ENCODE assay signal across 8 mouse cellular contexts in the genomic region with DNA sequence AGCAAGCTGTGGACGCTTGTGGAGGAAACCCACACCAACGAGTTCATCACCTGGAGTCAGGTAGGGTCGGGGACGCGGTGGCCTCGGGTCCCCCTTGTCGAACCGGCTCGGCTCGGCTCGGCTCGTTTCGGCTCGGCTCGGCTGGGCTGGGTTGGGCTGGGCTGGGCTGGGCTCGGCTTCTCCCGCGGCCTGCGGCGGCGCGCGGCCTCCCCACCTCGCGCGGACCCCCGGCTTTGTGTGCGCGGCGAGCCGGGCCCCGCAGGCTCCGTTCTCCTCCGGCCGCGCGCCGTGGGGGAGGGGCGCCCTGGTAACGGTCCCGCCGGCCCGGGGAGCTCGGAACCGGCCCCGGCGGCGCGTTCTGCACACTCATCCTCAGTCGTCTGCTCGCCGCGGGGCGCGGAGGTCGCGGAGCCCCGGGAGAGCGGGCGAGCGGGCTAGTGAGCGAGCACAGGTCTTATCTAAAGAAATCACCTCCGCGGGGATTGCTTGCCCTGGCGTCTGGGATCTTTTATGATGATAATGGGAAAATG. TPM values are rescaled to one million over a fixed set of nuclear protein-coding genes. Genes with fewer than 3 reads are reported as not detected.
DNase-seq lines count a peak whose midpoint lies in the region; ATAC-seq lines count a peak whose summit lies in the region.

No protein-coding gene starts in this region.

- peak overlapping the region; percentile 87 for H3K4me3 ChIP-seq in embryonic facial prominence, embryonic 13.5 days
- H3K4me3 ChIP-seq in hindbrain, embryonic 16.5 days (ENCODE audit: low read length): peak overlapping the region; percentile 90
- peak overlapping the region; percentile 83 for H3K4me3 ChIP-seq in lung, embryonic 15.5 days
- H3K4me3 ChIP-seq in stomach, embryonic 14.5 days (ENCODE audit: low read depth, low read length): peak overlapping the region; percentile 71

- DNase-seq in adrenal gland, postnatal 10 days: peak; percentile 86
- DNase-seq in adrenal gland, adult (ENCODE audit: inconsistent age in 2 of 2, low spot score in 1 of 2): no peak
- DNase-seq in right cerebral cortex, postnatal 14 days: peak; percentile 81
- DNase-seq in right cerebral cortex, adult 2 months (ENCODE audit: low spot score in 2 of 2): no peak

- peaks cover 7% of the 10 kb centered on the region; the same call in 1 of the 2 replicates for H3K4me1 ChIP-seq in embryonic facial prominence, embryonic 13.5 days
- H3K4me1 ChIP-seq in hindbrain, embryonic 16.5 days (ENCODE audit: control insufficient read depth, insufficient read depth, low read depth, low read length): peaks cover 9% of the 10 kb centered on the region
- H3K4me1 ChIP-seq in lung, embryonic 15.5 days: peaks cover 8% of the 10 kb centered on the region; the same call in 1 of the 2 replicates
- H3K4me1 ChIP-seq in stomach, embryonic 14.5 days (ENCODE audit: control insufficient read depth, insufficient read depth, low read length): 0 out of 2 replicates have a peak, but pooled peaks cover 2% of the 10 kb centered on the region

- peak; percentile 87 for ATAC-seq in embryonic facial prominence, embryonic 13.5 days (ENCODE audit: insufficient number of reproducible peaks, insufficient read depth, low FRiP score, low TSS enrichment, low read depth)
- peak; percentile 88 for ATAC-seq in hindbrain, embryonic 16.5 days
- ATAC-seq in lung, embryonic 15.5 days (ENCODE audit: borderline replicate concordance, extremely low read depth, low FRiP score, low TSS enrichment): peak; percentile 89
- peak; percentile 85 for ATAC-seq in stomach, embryonic 14.5 days (ENCODE audit: insufficient number of reproducible peaks, insufficient read depth, low FRiP score, low read depth)

- H3K27ac ChIP-seq in embryonic facial prominence, embryonic 13.5 days: peak overlapping the region; percentile 98
- peak overlapping the region; percentile 98 for H3K27ac ChIP-seq in hindbrain, embryonic 16.5 days (ENCODE audit: low read depth, low read length)
- H3K27ac ChIP-seq in lung, embryonic 15.5 days: peak overlapping the region; percentile 97
- H3K27ac ChIP-seq in stomach, embryonic 14.5 days (ENCODE audit: low read length): peak overlapping the region; percentile 96

- peak overlapping the region; percentile 69 for H3K4me2 ChIP-seq in embryonic facial prominence, embryonic 13.5 days
- H3K4me2 ChIP-seq in hindbrain, embryonic 16.5 days (ENCODE audit: low read length): peak overlapping the region; percentile 64
- H3K4me2 ChIP-seq in lung, embryonic 15.5 days: peak overlapping the region; percentile 59
- peak overlapping the region; percentile 64 for H3K4me2 ChIP-seq in stomach, embryonic 14.5 days (replicated peaks; ENCODE audit: low read depth, low read length)

- no peaks in the 10 kb centered on the region for H3K9me3 ChIP-seq in embryonic facial prominence, embryonic 13.5 days
- no peaks in the 10 kb centered on the region for H3K9me3 ChIP-seq in hindbrain, embryonic 16.5 days (ENCODE audit: control insufficient read depth, low read length)
- no peaks in the 10 kb centered on the region for H3K9me3 ChIP-seq in lung, embryonic 15.5 days
- H3K9me3 ChIP-seq in stomach, embryonic 14.5 days (ENCODE audit: control insufficient read depth, low read depth, low read length): no peaks in the 10 kb centered on the region

- H3K27me3 ChIP-seq in embryonic facial prominence, embryonic 13.5 days: no peaks in the 10 kb centered on the region
- H3K27me3 ChIP-seq in hindbrain, embryonic 16.5 days (replicated peaks; ENCODE audit: control insufficient read depth, insufficient read depth, low read length): no peaks in the 10 kb centered on the region
- H3K27me3 ChIP-seq in lung, embryonic 15.5 days: no peaks in the 10 kb centered on the region
- no peaks in the 10 kb centered on the region for H3K27me3 ChIP-seq in stomach, embryonic 14.5 days (ENCODE audit: control insufficient read depth, insufficient read depth, low read length)

- under 1% methylated on average over 56 of the region's 65 CpGs for WGBS in embryonic facial prominence, embryonic 13.5 days
- WGBS in hindbrain, embryonic 16.5 days: under 1% methylated on average over 53 of the region's 65 CpGs
- WGBS in lung, embryonic 15.5 days: 0% methylated on average over 63 of the region's 65 CpGs
- under 1% methylated on average over 65 of the region's 65 CpGs for WGBS in stomach, embryonic 14.5 days

- peaks cover 2% of the 10 kb centered on the region for H3K36me3 ChIP-seq in embryonic facial prominence, embryonic 13.5 days
- H3K36me3 ChIP-seq in hindbrain, embryonic 16.5 days (ENCODE audit: control insufficient read depth, insufficient read depth, low read length): no peaks in the 10 kb centered on the region
- no peaks in the 10 kb centered on the region for H3K36me3 ChIP-seq in lung, embryonic 15.5 days
- H3K36me3 ChIP-seq in stomach, embryonic 14.5 days (ENCODE audit: control insufficient read depth, insufficient read depth, low read length): no peaks in the 10 kb centered on the region

- H3K9ac ChIP-seq in embryonic facial prominence, embryonic 13.5 days: peak overlapping the region; percentile 97
- H3K9ac ChIP-seq in hindbrain, embryonic 16.5 days (ENCODE audit: low read depth, low read length): peak overlapping the region; percentile 97
- peak overlapping the region; percentile 93 for H3K9ac ChIP-seq in lung, embryonic 15.5 days
- H3K9ac ChIP-seq in stomach, embryonic 14.5 days (replicated peaks; ENCODE audit: low read depth, low read length): peak overlapping the region; percentile 79

RNA-seq across cellular contexts. Expression of a gene that starts 0.4 kb away (rescaled TPM):
- 10 to 100 TPM; 17.3 to 21.9 TPM for total RNA-seq in adrenal gland, postnatal 10 days (2021)
- 42.9 and 44.0 TPM in 2 replicates for polyA plus RNA-seq in embryonic facial prominence, embryonic 13.5 days (2015; fragmentation: Nextera tagmentation; extraction: Ambion mirVana)
- polyA plus RNA-seq in hindbrain, embryonic 16.5 days (2015; fragmentation: Nextera tagmentation; extraction: Ambion mirVana): 35.6 and 43.2 TPM in 2 replicates
- 23.5 TPM in 2 replicates for polyA plus RNA-seq in lung, embryonic 15.5 days (2015; fragmentation: Nextera tagmentation; extraction: Ambion mirVana)
- 38.9 and 39.8 TPM in 2 replicates for polyA plus RNA-seq in stomach, embryonic 14.5 days (2014; fragmentation: Nextera tagmentation; extraction: Ambion mirVana)

RNA-seq across cellular contexts. Expression of a gene that starts 45.7 kb away (rescaled TPM):
- 100 to 1,000 TPM; 274 to 290 TPM for total RNA-seq in adrenal gland, postnatal 10 days (2021)
- polyA plus RNA-seq in embryonic facial prominence, embryonic 13.5 days (2015; fragmentation: Nextera tagmentation; extraction: Ambion mirVana): 159 and 172 TPM in 2 replicates
- polyA plus RNA-seq in hindbrain, embryonic 16.5 days (2015; fragmentation: Nextera tagmentation; extraction: Ambion mirVana): 436 and 461 TPM in 2 replicates
- 131 and 132 TPM in 2 replicates for polyA plus RNA-seq in lung, embryonic 15.5 days (2015; fragmentation: Nextera tagmentation; extraction: Ambion mirVana)
- 162 and 167 TPM in 2 replicates for polyA plus RNA-seq in stomach, embryonic 14.5 days (2014; fragmentation: Nextera tagmentation; extraction: Ambion mirVana)

Comparison
In these comparisons a context has a peak if more than half of its experiments do, and no peak if none do; other contexts are left out.
1. DNase-seq: peak in adrenal gland, postnatal 10 days (single experiment) and right cerebral cortex, postnatal 14 days (single experiment); none in adrenal gland, adult (0 of 2) and right cerebral cortex, adult 2 months (0 of 2).
2. Peak in every context shown above with its lines, with median percentiles within 50 percentile points of each other: ATAC-seq, H3K27ac ChIP-seq, H3K4me2 ChIP-seq, H3K4me3 ChIP-seq and H3K9ac ChIP-seq.